Mouse (Mus musculus): ENCODE results near the gene Cpxm1.

GRCm38 (mm10) chr2:130433152-130433551 lies 35.8 kb upstream of the Cpxm1 start:
- no peak for TF ChIP-seq POLR2A (IDR thresholded peaks at IDR 0.05; ENCODE audit: control insufficient read depth, low read depth, low read length)
- peak; percentile 44; the same call in 1 of the 2 replicates for TF ChIP-seq CTCF (IDR thresholded peaks at IDR 0.05; ENCODE audit: control insufficient read depth, insufficient read depth, insufficient replicate concordance, low read depth, low read length)

Measured in testis, adult 2 months (tissue).